Comparison of ENCODE assay signal across 9 mouse cellular contexts in genomic region chr2:117263786-117264408, GRCm38 (mm10). TPM values are rescaled to one million over a fixed set of nuclear protein-coding genes. Genes with fewer than 3 reads are reported as not detected.
DNase-seq lines count a peak whose midpoint lies in the region; ATAC-seq and TF ChIP-seq lines count a peak whose summit lies in the region.
"Had no signal": no experiment of that assay in that cellular context is flagged by ENCODE, and none has a peak within 500 bp of the region (broad histone marks: within the 10 kb centered on the region; RNA-seq: fewer than 3 reads in every experiment).

No protein-coding gene starts in this region.

- H3K9ac ChIP-seq in forebrain, embryonic 14.5 days (ENCODE audit: low read length), result no peak overlapping the region
- no peak overlapping the region for H3K9ac ChIP-seq in hindbrain, embryonic 12.5 days

- 67% methylated on average over 11 of the region's 11 CpGs for WGBS in forebrain, embryonic 14.5 days
- 72% methylated on average over 11 of the region's 11 CpGs for WGBS in hindbrain, embryonic 12.5 days

- no peaks in the 10 kb centered on the region for H3K27me3 ChIP-seq in Patski
- H3K27me3 ChIP-seq in forebrain, embryonic 14.5 days (replicated peaks; ENCODE audit: control insufficient read depth, insufficient read depth, low read length), result no peaks in the 10 kb centered on the region
- no peaks in the 10 kb centered on the region for H3K27me3 ChIP-seq in hindbrain, embryonic 12.5 days

- DNase-seq in Patski (ENCODE audit: low read depth, low spot score), result no peak
- DNase-seq in cerebellum, adult 11 months, result peak; percentile 46
- peak; percentile 49 for DNase-seq in forebrain, embryonic 14.5 days (ENCODE audit: low spot score)
- DNase-seq in layer of hippocampus, postnatal 14 days (ENCODE audit: low spot score in 2 of 2), result peak; percentile 47 to 69
- peak; percentile 54 to 67 for DNase-seq in right cerebral cortex, postnatal 10 days (ENCODE audit: low spot score in 2 of 2)
- peak; percentile 60 for DNase-seq in urinary bladder, postnatal 25 days (ENCODE audit: low spot score)

- peaks cover 58% of the 10 kb centered on the region for H3K36me3 ChIP-seq in forebrain, embryonic 14.5 days (ENCODE audit: control insufficient read depth, insufficient read depth, low read length)
- peaks cover 30% of the 10 kb centered on the region for H3K36me3 ChIP-seq in hindbrain, embryonic 12.5 days

- CTCF ChIA-PET in Patski (lab: Charles Lee), result interaction anchor here (0.8 to 2.6 kb wide), 10 partner anchors 9 to 182 kb away, joined by 3 to 15 read pairs (median 3); partner anchors contain the start of genes Fam98b and Rasgrp1

- no peaks in the 10 kb centered on the region for H3K4me1 ChIP-seq in forebrain, embryonic 14.5 days (ENCODE audit: control insufficient read depth, insufficient read depth, low read length)
- H3K4me1 ChIP-seq in hindbrain, embryonic 12.5 days, result no peaks in the 10 kb centered on the region

- ATAC-seq in Patski, result no peak
- peak; percentile 62 for ATAC-seq in forebrain, embryonic 14.5 days
- peak; percentile 66 for ATAC-seq in hindbrain, embryonic 12.5 days (ENCODE audit: low FRiP score)
- peak; percentile 89 for ATAC-seq in megakaryocyte, adult 5-6 weeks (ENCODE audit: poor library complexity, severe bottlenecking)

- no peak overlapping the region for H3K4me2 ChIP-seq in forebrain, embryonic 14.5 days (ENCODE audit: low read length)
- H3K4me2 ChIP-seq in hindbrain, embryonic 12.5 days (replicated peaks), result no peak overlapping the region

- TF ChIP-seq CTCF in Patski (IDR thresholded peaks at IDR 0.05), result peak; percentile 91

- in situ Hi-C loops in Patski (cut with MboI; ENCODE audit: low pct_unique_long_range_greater_than_20kb), result loop anchor here (5.0 to 25.0 kb wide), 2 partner anchors 178 to 973 kb away; no protein-coding TSS in a partner anchor

- H3K9me3 ChIP-seq in forebrain, embryonic 14.5 days (replicated peaks; ENCODE audit: control insufficient read depth, low read length), result no peaks in the 10 kb centered on the region
- no peaks in the 10 kb centered on the region for H3K9me3 ChIP-seq in hindbrain, embryonic 12.5 days (replicated peaks)

- POLR2A ChIA-PET in Patski (lab: Charles Lee), result no interaction called here

- no peak overlapping the region for H3K4me3 ChIP-seq in forebrain, embryonic 14.5 days (ENCODE audit: low read depth, low read length)
- H3K4me3 ChIP-seq in hindbrain, embryonic 12.5 days, result no peak overlapping the region

- no peak overlapping the region for H3K27ac ChIP-seq in forebrain, embryonic 14.5 days (ENCODE audit: low read depth, low read length)
- H3K27ac ChIP-seq in hindbrain, embryonic 12.5 days, result no peak overlapping the region
- H3K27ac ChIP-seq: macrophage had no signal

RNA-seq across cellular contexts. Expression of gene Fam98b, which starts 14.4 kb away (rescaled TPM):
- polyA plus RNA-seq in Patski (2021), result 70.7 TPM
- 10.3 and 10.8 TPM in 2 replicates for polyA plus RNA-seq in forebrain, embryonic 14.5 days (2014; fragmentation: Nextera tagmentation; extraction: Ambion mirVana)
- polyA plus RNA-seq in hindbrain, embryonic 12.5 days (2016; fragmentation: Nextera tagmentation; extraction: Ambion mirVana), result 14.7 and 18.2 TPM in 2 replicates
- 10 to 100 TPM; 40.9 to 45.2 TPM for total RNA-seq in layer of hippocampus, postnatal 14 days (2021)
- 20.6 and 22.7 TPM in 2 replicates for total RNA-seq in megakaryocyte, adult 5-6 weeks (2015)
- 6.5 and 10.6 TPM in 2 replicates for total RNA-seq in megakaryocyte, adult 5-6 weeks (2017)
